Mouse (Mus musculus): ENCODE data around the gene Pabpc4. TPM values are rescaled to one million over a fixed set of nuclear protein-coding genes. Genes with fewer than 3 reads are reported as not detected.

The Pabpc4 gene
- polyA plus RNA-seq (2012; rRNA removed) = 35.3 and 35.6 TPM in 2 replicates

DNA sequence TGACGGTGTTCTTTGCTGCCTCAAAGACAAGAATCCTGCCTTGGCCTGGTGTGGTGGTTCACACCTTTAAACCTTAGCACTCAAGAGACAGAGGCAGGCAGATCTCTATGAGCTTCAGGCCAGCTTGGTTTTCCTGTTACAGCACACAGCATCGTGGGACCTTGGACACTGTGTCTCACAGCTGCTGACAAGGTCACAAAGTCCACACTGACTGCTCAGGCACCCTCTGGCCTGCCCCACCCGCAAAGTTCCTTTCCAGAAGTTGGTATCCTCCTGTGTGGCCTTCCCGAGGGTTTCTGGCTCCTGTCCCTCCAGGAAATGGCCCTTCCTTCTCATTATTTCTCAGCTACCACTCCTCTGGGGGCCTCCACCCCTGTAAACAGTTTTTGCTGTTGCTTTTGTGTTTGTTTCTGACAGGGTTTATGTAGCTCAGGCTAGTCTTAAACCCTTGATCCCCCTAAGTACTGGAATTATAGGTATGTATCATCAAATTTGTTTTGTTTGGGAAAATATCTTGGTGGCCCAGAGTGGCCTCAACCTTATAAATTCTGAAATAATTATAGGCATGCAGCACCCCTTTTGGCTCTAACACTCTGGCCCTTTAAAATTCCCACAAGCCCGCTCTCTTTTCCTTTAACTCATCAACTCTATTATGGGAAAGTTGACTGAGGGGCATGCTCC lies at the start of gene Pabpc4:
Gene Pabpc4, plus strand, starts transcription at position 631 of the 681 bp plus-strand sequence.
- no peak within 1 kb of the TSS for H3K27ac ChIP-seq (ENCODE audit: insufficient read depth, low read length)
- H3K4me1 ChIP-seq (ENCODE audit: control insufficient read depth, insufficient read depth, low read length) = no peaks in the 10 kb centered on the region
- TF ChIP-seq CTCF (IDR thresholded peaks at IDR 0.05; ENCODE audit: extremely low read depth, insufficient read depth, low read length) (no peak), POLR2A (IDR thresholded peaks at IDR 0.05; ENCODE audit: extremely low read depth, insufficient read depth, low read length) (no peak)
- H3K4me3 ChIP-seq (ENCODE audit: insufficient read depth, low read length) = no peak within 1 kb of the TSS

DNA sequence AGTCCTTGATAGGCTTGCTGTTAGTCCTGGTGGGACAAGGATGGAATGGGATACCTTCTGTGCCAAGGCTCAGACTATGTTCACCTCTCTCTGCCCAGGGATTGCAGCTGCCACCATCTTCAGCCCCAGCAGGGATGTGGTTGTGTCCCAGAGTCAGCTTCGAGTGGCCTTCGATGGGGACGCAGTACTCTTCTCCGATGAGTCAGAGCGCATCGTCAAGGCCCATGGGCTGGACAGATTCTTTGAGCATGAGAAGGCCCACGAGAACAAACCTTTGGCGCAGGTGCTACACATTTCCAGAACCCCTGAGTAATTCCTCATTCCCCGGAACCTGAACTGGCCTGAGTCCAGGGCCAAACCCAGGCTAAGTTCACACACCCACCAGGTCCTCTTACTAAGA lies 48.2 kb upstream of the Pabpc4 start:
- H3K4me3 ChIP-seq (ENCODE audit: insufficient read depth, low read length) = no peak overlapping the region
- TF ChIP-seq CTCF (IDR thresholded peaks at IDR 0.05; ENCODE audit: extremely low read depth, insufficient read depth, low read length) (no peak), POLR2A (IDR thresholded peaks at IDR 0.05; ENCODE audit: extremely low read depth, insufficient read depth, low read length) (no peak)
- no peaks in the 10 kb centered on the region for H3K4me1 ChIP-seq (ENCODE audit: control insufficient read depth, insufficient read depth, low read length)
- H3K27ac ChIP-seq (ENCODE audit: insufficient read depth, low read length) = no peak overlapping the region

DNA sequence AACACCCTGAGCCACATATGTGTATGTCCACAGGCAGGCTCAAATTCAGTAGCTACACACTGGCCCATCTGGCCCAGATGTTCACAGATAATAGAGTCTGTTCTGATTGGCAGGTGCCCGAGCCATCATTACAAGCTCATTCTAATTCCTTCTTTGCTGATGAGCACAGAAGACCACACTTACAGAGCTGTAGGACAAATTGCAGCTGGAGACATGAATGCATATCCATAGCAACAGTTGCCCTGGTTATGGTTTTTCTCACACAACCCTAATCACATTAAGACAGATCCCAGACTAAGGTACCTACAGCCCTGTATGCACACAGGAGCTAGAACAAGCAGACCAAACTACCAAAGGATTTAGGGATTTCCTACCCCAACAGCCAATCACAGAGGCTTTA lies 46.8 kb upstream of the Pabpc4 start:
- H3K27ac ChIP-seq (ENCODE audit: insufficient read depth, low read length) = no peak overlapping the region
- no peak overlapping the region for H3K4me3 ChIP-seq (ENCODE audit: insufficient read depth, low read length)
- no peaks in the 10 kb centered on the region for H3K4me1 ChIP-seq (ENCODE audit: control insufficient read depth, insufficient read depth, low read length)
- TF ChIP-seq POLR2A (IDR thresholded peaks at IDR 0.05; ENCODE audit: extremely low read depth, insufficient read depth, low read length) (no peak), CTCF (IDR thresholded peaks at IDR 0.05; ENCODE audit: extremely low read depth, insufficient read depth, low read length) (no peak)

DNA sequence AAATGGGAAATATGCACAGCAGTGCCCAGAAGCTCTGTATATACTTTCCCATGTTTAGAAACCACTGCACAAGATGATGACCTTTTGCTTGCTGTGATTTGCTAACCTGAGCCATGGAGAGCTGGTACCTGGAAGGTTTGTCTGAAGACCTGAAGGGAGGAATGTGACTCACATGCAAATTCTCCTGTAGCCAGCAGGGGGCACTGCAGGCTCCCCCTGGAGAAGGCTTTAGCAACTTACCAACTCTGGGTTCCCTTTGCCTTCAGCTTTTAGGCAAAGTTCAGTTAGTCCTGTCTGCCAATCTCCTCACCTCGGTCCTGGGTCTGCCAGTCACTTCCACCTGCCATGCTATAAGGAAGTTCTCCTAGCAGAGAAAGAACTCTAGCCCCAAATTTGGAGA lies 45.4 kb upstream of the Pabpc4 start:
- Histone ChIP-seq H3K27ac (ENCODE audit: insufficient read depth, low read length) (no peak overlapping the region), H3K4me3 (ENCODE audit: insufficient read depth, low read length) (no peak overlapping the region), H3K4me1 (ENCODE audit: control insufficient read depth, insufficient read depth, low read length) (no peaks in the 10 kb centered on the region)
- TF ChIP-seq POLR2A (IDR thresholded peaks at IDR 0.05; ENCODE audit: extremely low read depth, insufficient read depth, low read length) (no peak), CTCF (IDR thresholded peaks at IDR 0.05; ENCODE audit: extremely low read depth, insufficient read depth, low read length) (peak; percentile 87)

DNA sequence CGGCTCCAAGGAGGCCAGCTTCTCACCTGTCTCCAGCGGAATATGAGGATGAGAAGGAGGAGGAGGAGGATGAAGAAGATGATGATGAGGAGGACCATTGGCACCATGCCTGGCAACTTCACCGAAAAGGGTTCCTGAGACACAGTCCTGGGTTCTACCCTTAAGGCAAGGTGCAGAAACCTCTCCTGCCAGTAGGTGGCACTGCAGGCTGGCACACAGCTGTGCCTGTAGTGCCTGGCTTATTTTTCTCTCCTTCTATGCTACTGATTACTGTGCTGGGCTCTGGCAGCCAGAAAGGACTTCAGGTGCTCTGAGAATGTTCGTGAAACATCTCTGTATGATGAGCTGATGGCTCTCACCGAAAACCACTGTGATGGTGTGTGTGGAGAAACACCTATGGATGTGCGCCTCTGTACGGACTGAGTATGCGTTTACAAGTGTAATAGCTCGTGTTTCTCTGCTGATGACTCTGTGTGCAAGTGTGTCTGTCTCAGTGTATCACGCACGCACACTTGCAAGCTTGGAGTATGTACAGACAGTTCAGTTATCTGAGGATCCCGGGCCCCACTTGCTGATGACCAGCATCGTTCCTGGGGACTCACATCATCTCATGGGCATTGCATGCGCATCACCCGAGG lies 42.3 kb upstream of the Pabpc4 start:
- no peaks in the 10 kb centered on the region for H3K4me1 ChIP-seq (ENCODE audit: control insufficient read depth, insufficient read depth, low read length)
- peak; percentile 97 for TF ChIP-seq CTCF (IDR thresholded peaks at IDR 0.05; ENCODE audit: extremely low read depth, insufficient read depth, low read length)
- TF ChIP-seq POLR2A (IDR thresholded peaks at IDR 0.05; ENCODE audit: extremely low read depth, insufficient read depth, low read length) = no peak
- H3K27ac ChIP-seq (ENCODE audit: insufficient read depth, low read length) = no peak overlapping the region
- no peak overlapping the region for H3K4me3 ChIP-seq (ENCODE audit: insufficient read depth, low read length)

DNA sequence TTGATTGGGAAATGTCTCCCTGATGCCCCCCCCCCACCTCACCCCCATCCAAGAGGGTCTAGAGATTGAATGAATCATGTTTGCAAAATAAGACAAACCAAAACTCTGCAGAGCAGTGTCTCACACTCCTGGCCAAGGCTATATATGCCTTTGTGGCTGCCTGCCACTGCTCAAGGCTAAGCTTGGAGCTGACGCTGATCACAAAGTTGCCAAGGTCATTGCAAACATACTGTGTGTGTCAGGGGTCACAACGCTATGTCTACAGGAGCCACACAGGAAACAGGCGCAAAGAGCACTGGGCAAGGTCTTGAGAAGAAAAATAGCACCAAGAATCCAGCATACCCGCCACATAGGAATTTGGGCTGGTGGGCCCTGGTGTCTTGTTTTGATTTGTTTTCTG lies 41.5 kb upstream of the Pabpc4 start:
- TF ChIP-seq POLR2A (IDR thresholded peaks at IDR 0.05; ENCODE audit: extremely low read depth, insufficient read depth, low read length) (no peak), CTCF (IDR thresholded peaks at IDR 0.05; ENCODE audit: extremely low read depth, insufficient read depth, low read length) (no peak)
- no peaks in the 10 kb centered on the region for H3K4me1 ChIP-seq (ENCODE audit: control insufficient read depth, insufficient read depth, low read length)
- no peak overlapping the region for H3K27ac ChIP-seq (ENCODE audit: insufficient read depth, low read length)
- no peak overlapping the region for H3K4me3 ChIP-seq (ENCODE audit: insufficient read depth, low read length)

DNA sequence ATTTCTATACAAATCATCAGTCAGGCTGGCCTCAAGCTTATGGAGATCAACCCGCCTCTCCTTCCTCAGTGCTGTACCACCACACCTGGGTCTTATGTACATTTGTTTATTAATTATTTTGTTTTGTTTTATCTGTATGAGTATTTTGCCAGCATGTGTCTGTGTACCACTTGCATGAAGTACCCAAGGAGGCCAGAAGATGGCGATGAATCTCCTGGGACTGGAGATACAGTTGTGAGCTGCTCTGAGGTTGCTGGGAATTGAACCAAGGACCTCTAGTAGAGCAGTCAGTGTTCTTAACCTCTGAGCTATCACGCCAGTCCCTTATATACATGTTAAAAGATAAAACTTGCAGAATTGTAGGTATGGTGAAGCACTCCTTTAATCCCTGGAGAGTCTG lies 38.8 kb upstream of the Pabpc4 start:
- peaks cover 1% of the 10 kb centered on the region; the same call in 1 of the 2 replicates for H3K4me1 ChIP-seq (ENCODE audit: control insufficient read depth, insufficient read depth, low read length)

DNA sequence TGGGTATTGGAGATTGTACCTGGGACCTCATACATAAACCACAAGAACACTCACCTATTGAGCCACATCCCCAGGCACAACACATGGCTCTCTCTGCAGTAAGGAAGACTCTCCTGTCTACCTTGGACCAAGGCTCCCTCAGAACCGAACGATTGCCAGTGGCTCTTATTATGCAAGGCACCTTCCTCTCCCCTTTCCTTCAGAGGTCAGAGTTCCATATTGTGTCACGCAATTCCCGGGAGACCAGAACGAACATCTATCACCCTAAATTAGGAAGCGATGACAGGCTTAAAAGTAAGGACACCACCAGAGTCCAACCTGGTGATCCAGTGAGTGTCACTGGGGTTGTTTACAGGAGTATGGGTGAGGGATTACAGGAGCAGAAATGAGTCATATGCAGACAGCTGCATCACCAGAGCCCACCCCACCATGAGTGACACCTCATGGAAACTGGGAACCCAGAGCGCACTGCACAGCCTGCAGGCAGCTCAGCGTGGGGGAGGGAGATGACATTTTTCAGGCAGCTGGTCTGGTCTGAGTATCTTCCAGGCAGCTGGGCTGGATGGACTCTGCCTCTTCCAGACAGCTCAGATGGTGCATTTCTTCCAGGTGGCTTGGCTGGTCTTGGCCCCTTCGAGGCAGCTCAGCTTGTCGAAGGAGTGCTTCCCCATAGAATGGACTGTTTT lies 36.3 kb upstream of the Pabpc4 start:
- no peak for TF ChIP-seq CTCF (IDR thresholded peaks at IDR 0.05; ENCODE audit: extremely low read depth, insufficient read depth, low read length)
- TF ChIP-seq POLR2A (IDR thresholded peaks at IDR 0.05; ENCODE audit: extremely low read depth, insufficient read depth, low read length) = no peak
- H3K4me1 ChIP-seq (ENCODE audit: control insufficient read depth, insufficient read depth, low read length) = peaks cover 1% of the 10 kb centered on the region; the same call in 1 of the 2 replicates
- H3K27ac ChIP-seq (ENCODE audit: insufficient read depth, low read length) = no peak overlapping the region
- H3K4me3 ChIP-seq (ENCODE audit: insufficient read depth, low read length) = no peak overlapping the region

More for the DNA sequence above, 38.8 kb upstream of the Pabpc4 start:
- no peak overlapping the region for H3K4me3 ChIP-seq (ENCODE audit: insufficient read depth, low read length)
- TF ChIP-seq POLR2A (IDR thresholded peaks at IDR 0.05; ENCODE audit: extremely low read depth, insufficient read depth, low read length) (no peak), CTCF (IDR thresholded peaks at IDR 0.05; ENCODE audit: extremely low read depth, insufficient read depth, low read length) (peak; percentile 21; the same call in 1 of the 2 replicates)
- no peak overlapping the region for H3K27ac ChIP-seq (ENCODE audit: insufficient read depth, low read length)

DNA sequence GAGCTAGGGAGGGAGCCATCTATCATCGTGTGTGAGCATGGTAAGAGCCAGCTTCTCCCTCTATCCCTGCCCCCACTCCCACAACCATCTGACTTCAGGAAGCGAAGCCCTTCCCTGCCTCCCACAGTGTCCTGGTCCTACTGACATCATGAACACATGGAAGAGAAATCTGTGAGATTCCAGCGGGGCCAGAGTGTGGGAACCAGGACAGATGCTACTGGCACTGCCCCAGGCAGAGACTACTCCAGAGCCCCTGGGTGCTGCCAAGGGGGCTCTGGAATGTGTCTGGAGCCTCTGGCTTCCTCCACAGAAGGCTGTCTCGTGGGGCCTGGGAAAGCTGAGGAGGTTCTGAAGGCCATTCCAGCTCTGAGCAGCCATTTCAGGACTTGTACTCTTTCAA lies 34.4 kb upstream of the Pabpc4 start:
- Histone ChIP-seq H3K4me1 (ENCODE audit: control insufficient read depth, insufficient read depth, low read length) (peaks cover 1% of the 10 kb centered on the region; the same call in 1 of the 2 replicates), H3K27ac (ENCODE audit: insufficient read depth, low read length) (no peak overlapping the region), H3K4me3 (ENCODE audit: insufficient read depth, low read length) (no peak overlapping the region)
- TF ChIP-seq POLR2A (IDR thresholded peaks at IDR 0.05; ENCODE audit: extremely low read depth, insufficient read depth, low read length) (no peak), CTCF (IDR thresholded peaks at IDR 0.05; ENCODE audit: extremely low read depth, insufficient read depth, low read length) (no peak)

Measured in cortical plate, adult 2 months (tissue).